Mouse (Mus musculus): ENCODE measurements around the gene Hpn. TPM values are rescaled to one million over a fixed set of nuclear protein-coding genes. Genes with fewer than 3 reads are reported as not detected.

Hpn gene
- total RNA-seq, 2 experiments from 2014 or later = 14.0 to 15.9 TPM

- peak overlapping the region; percentile 95 for H3K27ac ChIP-seq
These were observed 36.5 kb upstream of the Hpn start for GRCm38 (mm10) chr7:31151301-31152241.

GRCm38 (mm10) chr7:31150566-31151300, 35.6 kb upstream of the Hpn start:
- H3K27ac ChIP-seq = peak overlapping the region; percentile 95
- H3K4me3 ChIP-seq = peak overlapping the region; percentile 96
- no peak for TF ChIP-seq CTCF (IDR thresholded peaks at IDR 0.05)
- intact Hi-C loops (cut with DNase I) = loop anchor here (10.0 kb wide), 1 partner anchor 96 kb away; the partner anchor contains the start of genes Fxyd1, Fxyd7 and Lgi4
- peak; percentile 94 for DNase-seq

More at GRCm38 (mm10) chr7:31151301-31152241, 36.5 kb upstream of the Hpn start:
- peak; percentile 72 for DNase-seq
- intact Hi-C loops (cut with DNase I) = loop anchor here (10.0 kb wide), 1 partner anchor 97 kb away; the partner anchor contains the start of genes Fxyd1, Fxyd7 and Lgi4
- H3K4me3 ChIP-seq = peak overlapping the region; percentile 96
- no peak for TF ChIP-seq CTCF (IDR thresholded peaks at IDR 0.05)

- intact Hi-C loops (cut with DNase I) = loop anchor here (10.0 kb wide), 1 partner anchor 95 kb away; the partner anchor contains the start of genes Fxyd1, Fxyd7 and Lgi4
These were observed 34.9 kb upstream of the Hpn start for GRCm38 (mm10) chr7:31149751-31150565.

DNA sequence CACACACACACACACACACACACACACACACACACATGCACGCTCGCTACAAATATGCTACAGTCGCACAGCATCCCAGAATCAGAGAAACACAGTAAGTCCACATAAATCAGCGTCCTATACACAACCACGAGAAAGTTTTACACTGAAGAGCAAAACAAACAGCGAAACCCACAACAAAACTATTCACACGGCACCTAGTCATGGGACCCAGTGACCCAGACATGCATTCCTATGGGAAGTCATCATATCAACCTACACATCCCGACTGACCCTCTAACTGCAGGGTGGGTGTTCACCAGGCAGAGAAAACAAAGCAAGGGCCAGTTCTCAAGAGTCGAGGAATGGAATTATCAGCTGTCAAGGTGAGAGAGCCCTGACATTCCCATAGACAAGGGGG, 34.2 kb upstream of the Hpn start:
- peak overlapping the region; percentile 95 for H3K27ac ChIP-seq
- TF ChIP-seq CTCF (IDR thresholded peaks at IDR 0.05) = no peak
- intact Hi-C loops (cut with DNase I) = no loop called here
- peak overlapping the region; percentile 96 for H3K4me3 ChIP-seq
- no peak for DNase-seq

More at GRCm38 (mm10) chr7:31149751-31150565, 34.9 kb upstream of the Hpn start:
- Histone ChIP-seq H3K27ac (peak overlapping the region; percentile 95), H3K4me3 (peak overlapping the region; percentile 96)
- no peak for TF ChIP-seq CTCF (IDR thresholded peaks at IDR 0.05)
- no peak for DNase-seq

- intact Hi-C loops (cut with DNase I) = no loop called here
- Histone ChIP-seq H3K27ac (peak overlapping the region; percentile 95), H3K4me3 (peak overlapping the region; percentile 96)
- DNase-seq = peak; percentile 87
- no peak for TF ChIP-seq CTCF (IDR thresholded peaks at IDR 0.05)
These were observed 33.7 kb upstream of the Hpn start for GRCm38 (mm10) chr7:31148756-31149155.

DNA sequence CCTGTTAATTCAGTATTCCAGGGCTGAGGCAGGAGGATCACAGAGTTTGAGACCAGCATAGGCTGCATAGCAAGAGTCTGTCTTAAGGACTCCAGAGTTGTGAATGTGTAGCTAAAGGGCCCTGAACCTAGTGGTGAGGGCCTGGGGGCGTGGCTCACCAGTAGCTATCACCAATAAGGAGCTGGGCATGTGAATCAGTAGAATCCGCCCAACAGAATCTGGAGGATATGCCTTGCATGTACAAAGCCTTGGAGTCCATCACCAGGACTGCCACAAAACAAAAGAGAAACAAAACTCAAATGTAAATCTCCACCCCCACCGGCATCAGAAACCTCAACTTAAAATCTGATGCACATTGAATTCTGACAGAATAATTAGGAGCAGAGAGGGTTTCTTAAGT, 33.0 kb upstream of the Hpn start:
- intact Hi-C loops (cut with DNase I) = no loop called here
- no peak for DNase-seq
- Histone ChIP-seq H3K27ac (peak overlapping the region; percentile 95), H3K4me3 (peak overlapping the region; percentile 96)
- no peak for TF ChIP-seq CTCF (IDR thresholded peaks at IDR 0.05)

DNA sequence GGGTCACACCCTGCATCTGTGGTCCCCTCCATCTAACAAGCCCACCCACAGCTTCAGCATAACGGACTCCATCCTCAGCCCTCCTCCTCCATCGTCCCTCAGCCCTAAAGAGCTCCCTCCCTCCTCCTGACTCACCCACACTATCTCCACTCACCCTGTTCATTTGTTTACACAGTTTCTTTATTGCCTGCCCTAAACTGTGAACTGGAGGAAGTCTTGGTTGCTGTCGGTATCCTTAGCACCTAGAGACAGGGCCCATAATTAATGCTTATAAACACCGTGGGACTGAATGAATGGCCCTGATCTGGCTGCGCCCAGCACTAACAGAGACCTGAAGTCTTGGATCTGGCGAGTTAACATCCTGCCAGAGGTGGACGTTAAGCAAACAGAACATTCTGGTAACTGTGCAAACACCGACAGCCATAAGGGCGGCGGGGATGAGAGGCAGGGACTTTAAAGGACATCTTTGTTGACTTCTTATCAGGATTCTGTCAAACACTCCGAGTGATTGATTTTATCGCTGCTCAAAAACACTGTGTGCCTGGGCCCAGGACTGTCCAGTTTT, 30.6 kb upstream of the Hpn start:
- intact Hi-C loops (cut with DNase I) = no loop called here
- DNase-seq = no peak
- no peak for TF ChIP-seq CTCF (IDR thresholded peaks at IDR 0.05)

GRCm38 (mm10) chr7:31144886-31145285, 29.8 kb upstream of the Hpn start:
- DNase-seq = no peak
- H3K4me3 ChIP-seq = no peak overlapping the region
- intact Hi-C loops (cut with DNase I) = no loop called here
- peak; percentile 42 for TF ChIP-seq CTCF (IDR thresholded peaks at IDR 0.05)
- H3K27ac ChIP-seq = no peak overlapping the region

More for the DNA sequence above, 30.6 kb upstream of the Hpn start:
- H3K27ac ChIP-seq = peak overlapping the region; percentile 20; the same call in 1 of the 2 replicates
- no peak overlapping the region for H3K4me3 ChIP-seq

DNA sequence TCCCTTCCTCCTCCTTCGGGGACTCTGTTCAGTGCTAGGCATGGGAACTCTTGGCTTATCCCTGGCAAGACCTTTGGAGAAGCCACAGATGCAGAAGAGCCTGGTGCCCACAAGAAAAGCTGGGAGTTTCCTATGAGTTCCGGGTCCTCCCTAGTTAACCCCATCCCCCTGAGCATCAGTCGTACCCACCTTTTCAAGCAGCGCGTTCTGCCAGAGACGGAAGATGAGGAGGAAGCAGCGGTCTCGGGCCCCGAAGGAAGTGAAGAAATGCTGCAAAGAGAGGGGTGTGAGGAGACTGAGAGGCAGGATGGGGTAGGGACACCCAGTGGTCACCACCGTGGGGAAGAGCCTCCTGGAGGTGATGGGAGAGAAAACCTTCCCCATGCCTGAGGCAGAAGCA, 25.9 kb upstream of the Hpn start:
- Histone ChIP-seq H3K27ac (no peak overlapping the region), H3K4me3 (no peak overlapping the region)
- intact Hi-C loops (cut with DNase I) = loop anchor here (2.0 kb wide), 1 partner anchor 32 kb away; no protein-coding TSS in a partner anchor
- TF ChIP-seq CTCF (IDR thresholded peaks at IDR 0.05) = no peak
- DNase-seq = peak; percentile 13

DNA sequence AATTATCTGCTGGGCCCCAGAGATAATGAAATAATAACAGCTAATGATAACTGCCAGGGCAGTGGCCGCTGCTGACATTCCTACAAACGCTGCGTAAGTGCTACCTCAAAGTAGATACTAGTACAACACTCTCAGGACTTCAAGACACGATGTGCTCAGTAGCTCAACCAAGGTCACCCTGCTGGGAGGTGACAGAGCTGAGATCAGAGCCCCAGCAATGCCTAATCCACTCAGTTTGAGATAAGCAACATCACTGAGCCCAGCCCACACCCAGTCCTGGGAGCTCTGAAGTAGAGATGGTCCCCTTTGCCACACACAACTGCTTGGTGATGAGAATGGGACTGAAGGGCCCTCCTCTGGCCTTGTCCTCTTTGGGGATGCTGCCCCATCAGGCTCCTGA, 25.2 kb upstream of the Hpn start:
- TF ChIP-seq CTCF (IDR thresholded peaks at IDR 0.05) = no peak
- Histone ChIP-seq H3K27ac (no peak overlapping the region), H3K4me3 (no peak overlapping the region)
- DNase-seq = no peak
- intact Hi-C loops (cut with DNase I) = loop anchor here (2.0 kb wide), 1 partner anchor 32 kb away; no protein-coding TSS in a partner anchor

DNA sequence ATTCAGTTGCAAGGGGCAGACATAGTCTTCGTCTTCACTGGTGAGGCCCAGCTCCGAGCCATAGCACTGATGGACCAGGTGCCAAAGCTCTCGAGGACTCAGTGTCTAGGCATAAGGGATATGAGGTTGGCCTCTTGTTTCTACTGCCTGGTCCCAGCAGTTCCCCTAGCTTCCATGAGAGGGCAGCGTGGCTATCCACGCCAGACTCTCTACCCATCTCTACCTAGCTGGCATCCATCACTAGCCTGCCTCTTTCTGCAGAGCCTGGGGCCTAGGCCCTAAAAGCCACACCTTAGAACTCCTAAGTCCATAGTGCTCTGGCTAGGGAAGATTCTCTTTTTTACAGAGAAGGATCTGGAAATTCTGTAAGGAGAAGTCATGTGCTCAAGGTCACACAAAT, 24.7 kb upstream of the Hpn start:
- H3K4me3 ChIP-seq = no peak overlapping the region
- TF ChIP-seq CTCF (IDR thresholded peaks at IDR 0.05) = peak; percentile 91
- DNase-seq = peak; percentile 78
- H3K27ac ChIP-seq = no peak overlapping the region
- intact Hi-C loops (cut with DNase I) = loop anchor here (2.0 kb wide), 1 partner anchor 33 kb away; no protein-coding TSS in a partner anchor
